Mouse (Mus musculus): ENCODE measurements at regions not wholly inside any gene's neighbourhood (a gene's known extent, or its start where the extent isn't known, plus 50 kb on each side); places are given as distances from the start of the nearest gene placed in this dataset.

- DNase-seq (ENCODE audit: extremely low spot score), result no peak
These were observed 561.9 kb downstream of the Dhx35 start for GRCm38 (mm10) chr2:159356503-159356902.

GRCm38 (mm10) chr2:159361371-159361770 lies 566.8 kb downstream of the Dhx35 start:
- no peak for DNase-seq (ENCODE audit: extremely low spot score)

- DNase-seq (ENCODE audit: extremely low spot score), result no peak
These were observed 598.3 kb downstream of the Dhx35 start for GRCm38 (mm10) chr2:159392865-159393264.

GRCm38 (mm10) chr2:159401421-159402100 lies 607.0 kb downstream of the Dhx35 start:
- peak; percentile 24 for DNase-seq (ENCODE audit: extremely low spot score)

GRCm38 (mm10) chr2:159404940-159405339 lies 610.3 kb downstream of the Dhx35 start:
- no peak for DNase-seq (ENCODE audit: extremely low spot score)

GRCm38 (mm10) chr2:159414599-159414998 lies 620.0 kb downstream of the Dhx35 start:
- DNase-seq (ENCODE audit: extremely low spot score), result no peak

- DNase-seq (ENCODE audit: extremely low spot score), result no peak
These were observed 623.8 kb downstream of the Dhx35 start for GRCm38 (mm10) chr2:159418371-159418940.

- DNase-seq (ENCODE audit: extremely low spot score), result no peak
These were observed 627.8 kb downstream of the Dhx35 start for GRCm38 (mm10) chr2:159422281-159422937.

- no peak for DNase-seq (ENCODE audit: extremely low spot score)
These were observed 633.6 kb downstream of the Dhx35 start for GRCm38 (mm10) chr2:159428201-159428600.

- DNase-seq (ENCODE audit: extremely low spot score), result no peak
These were observed 636.1 kb downstream of the Dhx35 start for GRCm38 (mm10) chr2:159430577-159431329.

- no peak for DNase-seq (ENCODE audit: extremely low spot score)
These were observed 644.4 kb downstream of the Dhx35 start for GRCm38 (mm10) chr2:159438961-159439360.

- DNase-seq (ENCODE audit: extremely low spot score), result peak; percentile 46
These were observed 649.0 kb downstream of the Dhx35 start for GRCm38 (mm10) chr2:159443581-159443980.

- no peak for DNase-seq (ENCODE audit: extremely low spot score)
These were observed 651.8 kb downstream of the Dhx35 start for GRCm38 (mm10) chr2:159446434-159446833.

GRCm38 (mm10) chr2:159446886-159447285 lies 652.3 kb downstream of the Dhx35 start:
- no peak for DNase-seq (ENCODE audit: extremely low spot score)

GRCm38 (mm10) chr2:159448976-159449375 lies 654.4 kb downstream of the Dhx35 start:
- no peak for DNase-seq (ENCODE audit: extremely low spot score)

GRCm38 (mm10) chr2:159451439-159451838 lies 656.8 kb downstream of the Dhx35 start:
- DNase-seq (ENCODE audit: extremely low spot score), result no peak

- DNase-seq (ENCODE audit: extremely low spot score), result no peak
These were observed 686.9 kb downstream of the Dhx35 start for GRCm38 (mm10) chr2:159481399-159482080.

GRCm38 (mm10) chr2:159491090-159491489 lies 696.5 kb downstream of the Dhx35 start:
- no peak for DNase-seq (ENCODE audit: extremely low spot score)

GRCm38 (mm10) chr2:159498691-159499090 lies 704.1 kb downstream of the Dhx35 start:
- no peak for DNase-seq (ENCODE audit: extremely low spot score)

GRCm38 (mm10) chr2:159501039-159501438 lies 706.4 kb downstream of the Dhx35 start:
- DNase-seq (ENCODE audit: extremely low spot score), result peak; percentile 18

- DNase-seq (ENCODE audit: extremely low spot score), result no peak
These were observed 724.5 kb downstream of the Dhx35 start for GRCm38 (mm10) chr2:159519066-159519465.

- no peak for DNase-seq (ENCODE audit: extremely low spot score)
These were observed 729.1 kb downstream of the Dhx35 start for GRCm38 (mm10) chr2:159523739-159524138.

Measured in embryo, embryonic 9.5 days (tissue).